Mouse (Mus musculus) ovary, postnatal 36 days (tissue): ENCODE measurements around the gene Dclk2.

Experiments used
- DNase-seq: peaks from one replicate; pipeline ENCODE4 v3.0.0; 2022; ENCODE audit warnings: low spot score, mixed read lengths

The Dclk2 gene

DNA sequence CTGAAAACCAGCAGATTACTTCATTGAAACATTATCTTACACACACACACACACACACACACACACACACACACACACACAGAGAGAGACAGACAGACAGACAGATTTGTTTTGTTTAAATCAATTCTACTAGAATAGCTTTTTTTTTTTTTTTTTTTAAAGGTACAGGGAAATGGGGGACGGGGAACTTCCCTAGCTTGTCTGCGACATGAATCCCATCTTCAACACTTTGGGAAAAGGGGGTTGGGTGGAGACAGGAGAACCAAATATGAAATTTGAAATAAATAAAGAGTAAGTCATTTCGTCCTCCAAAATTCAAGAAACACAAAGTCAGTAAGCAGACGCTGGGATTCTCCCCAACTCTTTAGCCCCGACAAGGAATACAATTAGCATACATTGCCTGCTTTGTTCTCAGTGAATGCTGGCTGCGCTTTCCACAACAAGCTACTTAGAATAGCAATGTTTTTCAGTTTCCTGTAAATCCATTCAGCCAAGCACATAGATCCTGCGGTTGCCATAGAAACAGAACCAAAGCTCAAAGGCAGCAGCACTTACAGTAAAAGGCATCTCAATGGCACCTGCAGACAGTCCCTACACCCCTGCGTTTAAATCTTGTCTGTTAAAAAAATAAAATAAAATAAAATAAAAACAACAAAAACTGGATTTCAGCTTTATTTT is 75.7 kb downstream of the Dclk2 start:
- no peak for DNase-seq

GRCm38 (mm10) chr3:86842461-86842860 is 78.2 kb downstream of the Dclk2 start:
- no peak for DNase-seq

- DNase-seq: no peak
Observed at GRCm38 (mm10) chr3:86839606-86840005, 81.0 kb downstream of the Dclk2 start.

DNA sequence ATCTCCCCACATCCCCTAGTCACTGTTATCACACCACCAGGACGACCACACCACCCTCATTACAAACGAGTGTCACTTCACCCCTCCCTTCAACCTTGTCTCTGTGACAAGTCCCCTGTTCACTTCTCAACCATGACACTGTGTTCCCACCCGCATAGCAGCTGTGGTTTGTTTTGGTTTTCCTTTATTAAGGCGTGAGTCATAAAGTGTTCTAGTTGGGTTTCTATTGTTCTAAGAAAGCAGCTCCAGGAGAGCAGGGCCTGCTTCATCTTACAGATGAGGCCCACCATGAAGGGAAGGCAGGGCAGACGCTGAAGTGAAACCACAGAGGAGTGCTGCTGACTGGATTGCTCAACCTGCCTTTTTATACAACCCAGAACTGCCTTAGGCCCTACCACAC is 83.3 kb downstream of the Dclk2 start:
- DNase-seq: no peak

DNA sequence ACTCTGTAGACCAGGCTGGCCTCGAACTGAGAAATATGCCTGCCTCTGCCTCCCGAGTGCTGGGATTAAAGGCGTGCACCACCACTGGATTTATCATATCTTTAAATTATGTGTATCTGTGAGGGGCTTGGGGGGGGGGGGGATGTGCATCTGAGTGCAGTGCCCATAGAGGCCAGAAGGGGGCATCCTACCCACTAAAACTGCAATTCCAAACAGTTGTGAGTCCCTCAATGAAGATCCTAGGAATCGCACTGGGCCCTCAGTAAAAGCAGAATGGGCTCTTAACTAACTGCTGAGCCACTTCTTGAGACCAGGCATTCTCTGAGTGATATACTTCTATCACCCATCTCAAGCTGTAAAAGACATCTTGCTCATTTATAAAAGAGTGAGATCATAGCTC is 85.5 kb downstream of the Dclk2 start:
- no peak for DNase-seq

GRCm38 (mm10) chr3:86834341-86834740 is 86.3 kb downstream of the Dclk2 start:
- DNase-seq: no peak

- DNase-seq: no peak
Observed at GRCm38 (mm10) chr3:86832591-86833267, 87.9 kb downstream of the Dclk2 start.

DNA sequence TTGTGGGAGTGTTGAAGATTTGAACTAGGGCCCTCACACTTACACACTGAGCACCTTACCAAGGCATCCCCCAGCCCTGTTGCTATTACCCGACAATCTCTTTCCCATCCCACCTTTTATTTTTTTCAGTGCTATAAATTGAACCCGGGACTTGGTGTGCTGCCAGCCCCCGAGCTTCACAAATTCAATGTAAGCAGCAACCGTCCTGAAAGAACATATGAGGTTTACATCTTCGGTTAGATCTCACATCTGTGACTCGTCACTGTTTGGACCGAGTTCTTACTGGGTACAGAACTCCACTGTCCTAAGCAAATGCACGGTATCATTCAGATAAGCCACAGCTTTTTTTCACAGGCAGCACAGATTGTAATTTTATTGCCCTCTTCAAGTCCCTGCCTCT is 88.5 kb downstream of the Dclk2 start:
- DNase-seq: no peak

DNA sequence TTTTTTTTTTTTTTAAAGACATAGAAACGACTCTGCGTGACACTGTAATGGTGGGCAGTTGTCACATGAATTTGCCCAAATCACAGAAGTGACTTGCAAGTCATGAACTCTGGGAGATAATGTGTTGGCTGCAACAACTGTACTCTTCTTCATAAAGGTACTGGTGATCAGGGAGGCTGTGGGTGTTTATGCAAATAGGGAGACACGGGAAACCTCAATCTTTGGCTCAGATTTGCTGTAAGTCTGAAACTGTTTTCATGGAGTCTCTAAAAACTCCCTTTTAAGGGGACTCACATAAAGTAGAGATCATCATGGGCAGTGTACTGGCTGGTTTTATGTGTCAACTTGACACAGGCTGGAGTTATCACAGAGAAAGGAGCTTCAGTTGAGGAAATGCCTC is 93.1 kb downstream of the Dclk2 start:
- no peak for DNase-seq

DNA sequence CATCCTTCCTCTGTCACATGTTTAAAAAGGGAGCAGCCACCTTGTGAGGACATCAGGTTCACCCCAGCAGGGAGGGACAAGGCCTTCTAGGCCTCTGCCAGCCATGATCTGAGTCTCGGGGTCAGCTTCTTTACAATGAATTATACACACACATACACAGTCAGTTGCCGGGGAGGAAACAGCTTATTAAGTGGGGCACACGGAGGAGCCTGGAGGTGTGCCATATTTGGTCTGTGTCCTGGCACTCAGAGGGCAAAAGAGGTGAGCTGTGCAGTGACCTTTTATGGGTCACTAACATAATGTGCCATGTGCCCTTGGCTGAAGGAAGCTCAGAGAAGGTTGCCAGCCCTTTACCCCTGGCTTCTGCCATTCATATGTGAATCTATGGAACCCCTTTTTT is 99.3 kb downstream of the Dclk2 start:
- DNase-seq: no peak

- no peak for DNase-seq
Observed at GRCm38 (mm10) chr3:86820344-86820743, 100.3 kb downstream of the Dclk2 start.

DNA sequence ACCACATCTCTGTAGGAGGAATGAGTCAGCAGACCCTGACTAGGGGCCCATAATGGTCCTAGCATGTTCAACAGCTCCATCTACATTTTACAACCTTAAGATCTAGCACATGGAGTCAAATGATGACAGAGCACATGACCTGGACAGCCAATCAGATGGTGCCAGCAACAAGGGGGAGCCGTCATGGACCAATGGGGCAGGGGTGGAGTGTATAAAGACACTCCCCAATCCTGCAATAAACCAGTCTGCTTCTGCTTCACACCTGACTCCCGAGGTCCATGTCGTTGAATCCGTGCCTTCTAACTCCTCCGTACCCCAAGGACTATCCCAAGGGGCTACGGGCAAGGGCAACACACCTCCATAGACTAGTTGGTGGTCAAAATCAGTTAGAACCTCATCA is 101.3 kb downstream of the Dclk2 start:
- DNase-seq: no peak

- no peak for DNase-seq
Observed at GRCm38 (mm10) chr3:86818001-86818585, 102.6 kb downstream of the Dclk2 start.

- peak; percentile 70 for DNase-seq
Observed at GRCm38 (mm10) chr3:86812689-86813088, 108.0 kb downstream of the Dclk2 start.

- no peak for DNase-seq
Observed at GRCm38 (mm10) chr3:86810908-86811307, 109.7 kb downstream of the Dclk2 start.

GRCm38 (mm10) chr3:86809646-86810045 is 111.0 kb downstream of the Dclk2 start:
- DNase-seq: no peak

GRCm38 (mm10) chr3:86809199-86809598 is 111.5 kb downstream of the Dclk2 start:
- DNase-seq: no peak

GRCm38 (mm10) chr3:86807750-86808467 is 112.7 kb downstream of the Dclk2 start:
- DNase-seq: no peak

DNA sequence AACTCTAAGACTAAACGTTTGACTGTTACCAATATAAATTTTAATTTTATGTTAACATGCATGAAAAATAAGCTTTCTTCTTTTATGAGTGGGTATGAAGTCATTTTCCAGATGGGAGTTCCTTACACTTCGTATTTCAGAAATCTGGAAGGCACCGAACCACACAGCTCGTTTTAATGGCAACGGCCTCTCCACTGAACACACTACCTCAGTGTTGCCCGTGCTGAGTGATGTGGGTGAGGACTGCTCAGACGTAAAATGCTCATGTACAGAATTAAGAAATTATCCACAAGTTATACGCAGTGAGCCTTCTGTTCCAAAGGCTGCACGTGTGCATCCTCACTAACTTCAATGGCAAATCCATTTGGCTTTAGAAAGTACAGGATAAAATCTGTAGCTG is 113.8 kb downstream of the Dclk2 start:
- DNase-seq: no peak

- DNase-seq: no peak
Observed at GRCm38 (mm10) chr3:86804265-86804664, 116.4 kb downstream of the Dclk2 start.

- DNase-seq: no peak
Observed at GRCm38 (mm10) chr3:86802825-86803224, 117.8 kb downstream of the Dclk2 start.

- DNase-seq: no peak
Observed at GRCm38 (mm10) chr3:86800841-86801240, 119.8 kb downstream of the Dclk2 start.

GRCm38 (mm10) chr3:86799041-86799440 is 121.6 kb downstream of the Dclk2 start:
- DNase-seq: no peak
